Mouse (Mus musculus) kidney, adult 2 months (tissue): ENCODE data around the gene Vmn1r9.

Experiments used
- CTCF ChIP-seq: fragments of 200-500 bp; conservative IDR thresholded peaks from 2 replicates; pipeline ENCODE4 v1.5.1; 2011; ENCODE audit warnings: low read depth, mild to moderate bottlenecking, control low read depth, low read length, moderate library complexity, mixed read lengths; ENCODE audit not compliant: insufficient read depth, insufficient read length
- POLR2A ChIP-seq: fragments of 200-500 bp; IDR thresholded peaks from one replicate; pipeline ENCODE4 v1.6.1; 2011; ENCODE audit warnings: low read depth, low read length, control low read depth

- no peak for TF ChIP-seq POLR2A
- peak; percentile 45; the same call in 1 of the 2 replicates for TF ChIP-seq CTCF
Observed at GRCm38 (mm10) chr6:57063730-57064129, 2.9 kb upstream of the Vmn1r9 start.
